Mouse (Mus musculus): ENCODE data around the gene Rnh1.

The Rnh1 gene

DNA sequence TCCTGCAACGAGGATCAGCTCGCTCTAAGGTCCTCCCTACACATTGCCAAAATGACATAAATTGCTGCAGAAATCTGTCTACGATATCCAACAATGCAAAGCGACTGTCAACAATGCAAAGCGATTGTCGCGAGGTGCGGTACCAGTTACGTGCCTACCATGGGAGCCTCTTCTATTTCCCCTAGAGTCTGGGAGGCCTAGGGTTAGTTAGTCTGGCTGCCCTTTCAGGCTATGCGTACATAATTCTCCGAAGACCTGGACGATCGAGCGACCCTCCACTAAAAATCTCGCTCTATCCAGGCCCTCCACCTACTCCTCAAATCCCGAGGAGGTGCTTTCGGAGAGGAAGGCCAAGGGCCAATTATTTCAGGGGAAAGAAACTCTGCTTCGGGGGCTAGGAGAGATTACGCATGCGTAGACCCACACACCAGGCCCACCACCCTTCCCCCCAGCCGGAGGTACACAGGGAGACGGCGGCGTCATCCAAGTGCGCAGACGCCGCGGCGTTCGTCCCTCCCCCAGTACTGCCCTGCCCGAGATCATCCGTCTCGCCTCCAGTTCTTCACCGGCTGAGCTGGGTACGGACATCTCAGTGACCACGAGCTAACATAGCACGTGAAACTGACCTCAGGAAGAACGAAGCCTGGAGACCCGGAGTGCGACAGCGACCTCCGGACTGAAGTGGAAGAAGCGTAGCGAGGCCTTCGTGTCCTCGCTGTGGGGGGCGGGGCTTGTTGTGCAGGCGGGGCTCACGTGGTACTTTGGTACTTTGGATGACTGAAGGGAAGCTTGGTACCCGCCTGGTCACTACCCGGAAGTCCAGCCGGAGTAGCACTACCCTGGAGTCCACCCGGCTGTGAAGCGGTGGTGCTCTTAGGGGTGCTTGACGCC, at the start of gene Rnh1:
TSS of gene Rnh1 (minus strand) at position 742 of the 891 bp plus-strand sequence.
- DNase-seq (ENCODE audit: low spot score) = peak; percentile 91

- DNase-seq (ENCODE audit: low spot score) = no peak
These were observed 49.4 kb upstream of the Rnh1 start for GRCm38 (mm10) chr7:141222126-141222467.

GRCm38 (mm10) chr7:141221249-141222125, 48.8 kb upstream of the Rnh1 start:
- DNase-seq (ENCODE audit: low spot score) = peak; percentile 93

- no peak for DNase-seq (ENCODE audit: low spot score)
These were observed 47.7 kb upstream of the Rnh1 start for GRCm38 (mm10) chr7:141220377-141220776.

- no peak for DNase-seq (ENCODE audit: low spot score)
These were observed 47.0 kb upstream of the Rnh1 start for GRCm38 (mm10) chr7:141219558-141220099.

- DNase-seq (ENCODE audit: low spot score) = no peak
These were observed 46.0 kb upstream of the Rnh1 start for GRCm38 (mm10) chr7:141218557-141219133.

DNA sequence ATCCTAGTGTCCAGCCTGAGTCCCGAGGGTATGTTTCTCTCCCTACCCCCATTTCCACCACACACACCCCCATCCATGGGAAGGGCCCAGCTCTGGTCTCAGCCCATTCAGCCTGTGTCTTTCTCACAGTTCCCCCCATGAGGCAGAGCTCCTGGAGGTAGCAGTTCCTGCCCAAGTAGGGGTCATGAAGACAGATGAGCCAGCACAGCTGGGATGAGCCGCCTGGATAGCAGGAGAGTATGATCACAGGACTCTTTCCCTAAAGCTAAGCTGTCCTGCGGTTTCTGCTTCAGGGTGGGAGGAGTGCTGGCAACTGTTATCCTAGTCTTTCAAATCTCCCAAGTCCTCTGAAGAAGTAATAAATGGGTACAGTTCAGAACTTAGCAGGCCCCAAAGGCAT, 45.5 kb upstream of the Rnh1 start:
- no peak for DNase-seq (ENCODE audit: low spot score)

- no peak for DNase-seq (ENCODE audit: low spot score)
These were observed 44.8 kb upstream of the Rnh1 start for GRCm38 (mm10) chr7:141217343-141218013.

DNA sequence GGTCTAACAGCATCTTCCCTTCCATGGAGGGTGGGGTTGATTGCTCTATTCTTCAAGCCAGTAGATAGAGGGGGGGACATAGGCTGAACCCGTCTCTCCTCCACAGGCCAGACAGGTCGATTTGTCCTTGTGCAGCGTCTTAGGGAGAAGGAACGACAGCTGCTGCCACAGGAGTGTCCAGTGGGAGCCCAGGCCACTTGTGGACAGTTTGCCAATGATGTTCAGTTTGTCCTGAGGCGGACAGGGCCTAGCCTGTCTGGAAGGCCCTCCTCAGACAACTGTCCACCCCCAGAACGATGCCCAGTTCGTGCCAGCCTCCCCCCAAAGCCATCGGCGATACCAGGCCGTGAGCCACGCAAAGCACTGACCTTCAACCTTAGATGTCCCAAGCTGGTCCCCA, 44.2 kb upstream of the Rnh1 start:
- DNase-seq (ENCODE audit: low spot score) = no peak

DNA sequence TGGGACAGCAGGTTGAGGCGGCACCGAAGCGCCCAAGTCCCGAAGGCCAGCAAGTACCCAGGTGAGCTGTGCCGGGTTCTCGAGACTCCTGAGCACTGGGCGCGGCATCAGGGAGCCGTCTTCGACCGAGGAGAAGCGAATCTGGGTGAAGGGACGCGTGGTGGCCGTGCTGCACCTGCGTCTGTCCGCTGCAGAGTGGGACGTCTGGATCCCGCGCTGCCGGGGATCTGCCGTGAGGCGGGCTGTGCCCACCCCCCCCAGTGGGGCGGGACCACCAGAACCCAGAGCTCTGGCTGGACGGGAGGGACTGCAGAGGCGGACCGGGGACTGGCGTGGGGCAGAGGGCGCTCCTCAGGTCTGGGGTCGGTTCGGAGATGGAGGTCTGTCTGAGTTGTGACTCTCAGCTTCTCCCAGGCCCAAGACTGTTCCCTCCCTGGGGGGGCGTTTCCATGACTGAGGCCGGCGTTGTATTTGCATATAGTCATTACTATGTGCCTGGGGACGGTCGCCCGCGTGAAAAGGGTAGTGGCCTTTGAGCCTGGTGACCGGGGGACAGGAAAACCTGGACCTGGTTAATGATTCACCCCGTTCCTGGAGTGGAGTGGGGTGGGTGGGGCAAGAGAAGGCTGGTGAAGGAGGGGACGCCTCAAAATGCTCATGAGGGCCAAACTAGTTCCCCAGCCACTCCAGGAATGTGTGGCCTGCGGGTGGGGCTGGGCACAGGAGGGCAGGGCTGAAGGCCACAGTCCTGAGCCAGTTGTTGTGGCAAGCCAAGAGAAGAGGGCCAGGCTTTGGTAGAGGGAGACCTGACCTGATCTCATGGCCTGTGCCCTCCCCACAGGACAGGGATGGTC, 43.5 kb upstream of the Rnh1 start:
- DNase-seq (ENCODE audit: low spot score) = no peak

- peak; percentile 71 for DNase-seq (ENCODE audit: low spot score)
These were observed 42.6 kb upstream of the Rnh1 start, which contains the start of gene Rassf7 for GRCm38 (mm10) chr7:141215101-141215879. Rassf7 (plus strand) TSS chr7:141215860.

DNA sequence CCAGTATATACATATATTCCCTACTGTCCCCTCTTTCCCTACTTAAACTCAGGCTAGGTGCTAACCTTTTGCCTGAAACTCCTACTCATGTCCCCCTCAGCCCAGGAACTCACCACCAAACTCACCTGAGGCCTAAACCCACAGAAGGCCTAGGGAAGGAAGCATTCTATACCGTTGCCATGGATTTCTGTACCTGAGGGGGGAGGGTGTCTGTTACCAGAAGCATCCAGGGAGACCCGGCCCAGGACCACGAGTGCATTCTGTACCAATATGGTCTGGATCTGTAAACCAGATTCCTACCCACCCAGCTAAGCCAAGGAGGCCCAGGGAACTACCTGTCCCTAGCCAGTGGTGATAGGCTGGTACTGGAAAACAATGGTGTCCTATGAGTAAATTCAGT, 41.7 kb upstream of the Rnh1 start:
- DNase-seq (ENCODE audit: low spot score) = no peak

GRCm38 (mm10) chr7:141213605-141214235, 41.1 kb upstream of the Rnh1 start, which contains the start of gene Lmntd2:
Lmntd2 (minus strand) TSS chr7:141214080.
- DNase-seq (ENCODE audit: low spot score) = no peak

- no peak for DNase-seq (ENCODE audit: low spot score)
These were observed 40.5 kb upstream of the Rnh1 start for GRCm38 (mm10) chr7:141213133-141213532.

DNA sequence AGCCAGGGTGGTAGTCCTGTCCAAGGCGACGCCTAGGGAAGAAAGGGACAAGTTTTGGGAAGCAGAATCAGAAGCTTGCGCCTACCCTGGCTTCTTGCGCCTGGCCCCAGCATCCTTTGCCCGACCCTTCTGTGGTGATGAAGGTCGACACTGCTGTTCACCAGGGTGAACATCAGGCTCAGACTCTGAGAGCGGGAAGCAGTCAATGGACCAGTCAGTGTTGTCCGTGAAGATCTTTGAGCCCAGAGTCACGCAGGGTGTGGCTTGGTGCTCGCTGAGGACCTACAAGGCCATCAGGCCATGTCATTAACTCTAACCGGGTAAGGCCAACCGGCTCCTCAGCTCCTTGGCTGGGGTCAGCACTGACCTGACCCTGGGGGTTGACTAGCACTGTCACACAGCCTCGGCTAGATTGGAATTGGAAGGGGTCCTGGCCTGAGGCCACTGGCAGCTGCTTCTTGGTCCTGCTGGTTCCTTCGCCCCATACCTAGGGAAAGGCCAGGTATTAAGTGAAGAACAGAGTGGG, 38.0 kb upstream of the Rnh1 start:
- DNase-seq (ENCODE audit: low spot score) = no peak

- DNase-seq (ENCODE audit: low spot score) = no peak
These were observed 37.5 kb upstream of the Rnh1 start for GRCm38 (mm10) chr7:141210137-141210536.

- no peak for DNase-seq (ENCODE audit: low spot score)
These were observed 36.9 kb upstream of the Rnh1 start for GRCm38 (mm10) chr7:141209526-141209925.

GRCm38 (mm10) chr7:141206182-141206937, 33.7 kb upstream of the Rnh1 start:
- no peak for DNase-seq (ENCODE audit: low spot score)

All from left cerebral cortex, adult 11 months (tissue).